Comparison of ENCODE assay signal across 33 mouse cellular contexts in the genomic region with DNA sequence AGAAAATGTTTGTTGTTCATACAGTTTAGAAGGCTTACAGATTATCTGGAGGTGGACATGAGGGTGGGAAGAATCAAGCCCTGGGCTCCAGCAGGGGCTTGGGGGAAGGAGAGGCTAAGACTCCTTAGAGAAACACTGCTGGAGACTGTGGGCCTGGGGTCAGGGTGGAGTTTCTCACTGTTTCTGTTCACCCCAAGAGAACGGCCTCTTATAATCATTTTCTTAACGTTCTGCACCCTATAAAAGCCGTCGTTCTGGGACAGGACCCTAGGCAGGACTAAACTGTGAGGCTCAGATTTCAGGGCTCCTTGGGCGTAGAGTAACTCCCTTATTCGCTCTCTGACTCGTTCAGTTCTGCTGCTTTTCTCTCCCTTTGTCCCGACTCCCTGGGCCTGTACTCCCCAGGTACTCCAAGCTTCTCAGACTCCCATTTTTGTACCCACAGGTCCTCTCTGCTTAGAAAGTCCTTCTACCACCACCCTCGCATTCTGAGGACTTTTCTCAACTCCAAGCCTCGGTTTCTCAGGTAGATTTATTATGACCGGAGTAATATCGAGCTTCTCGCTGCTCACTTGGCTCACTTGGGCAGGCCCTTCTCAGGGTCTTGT. TPM values are rescaled to one million over a fixed set of nuclear protein-coding genes. Genes with fewer than 3 reads are reported as not detected.
DNase-seq lines count a peak whose midpoint lies in the region; ATAC-seq and TF ChIP-seq lines count a peak whose summit lies in the region.
"Had no signal": no experiment of that assay in that cellular context is flagged by ENCODE, and none has a peak within 500 bp of the region (broad histone marks: within the 10 kb centered on the region; RNA-seq: fewer than 3 reads in every experiment).

No protein-coding gene starts in this region.

- H3K27me3 ChIP-seq in midbrain, embryonic 10.5 days (ENCODE audit: low read depth, poor library complexity, severe bottlenecking) = peaks cover 98% of the 10 kb centered on the region
- H3K27me3 ChIP-seq in midbrain, embryonic 16.5 days (ENCODE audit: control insufficient read depth, insufficient read depth, low read depth, low read length) = peaks cover 54% of the 10 kb centered on the region
- peaks cover 28% of the 10 kb centered on the region for H3K27me3 ChIP-seq in forebrain, embryonic 15.5 days
- H3K27me3 ChIP-seq: CH12.LX, Patski had no signal

- no peak for TF ChIP-seq CTCF in lung, adult 2 months (IDR thresholded peaks at IDR 0.05; ENCODE audit: insufficient read depth, low read length)

- peak; percentile 40 for DNase-seq in midbrain, embryonic 10.5 days (ENCODE audit: low spot score)
- DNase-seq in embryo, embryonic 10 days (ENCODE audit: low spot score) = peak; percentile 14
- peak; percentile 30 for DNase-seq in embryo, embryonic 9.5 days (ENCODE audit: extremely low spot score)
- no peak for DNase-seq in adrenal gland, adult 18-20 months (ENCODE audit: low spot score in 2 of 2)
- DNase-seq in lung, adult 2 months = no peak
- no peak for DNase-seq in thymus, postnatal 14 days
- DNase-seq: adrenal gland, adult 2 months; B cell, adult 2 months; cerebellum, adult 2 months; cerebellum, postnatal 36 days; gastrocnemius, postnatal 10 days; heart, postnatal 36 days; kidney, postnatal 25 days; lung, adult 18-20 months; lung, postnatal 14 days; right cerebral cortex, postnatal 14 days; spleen, adult 18-20 months had no signal

- WGBS in midbrain, embryonic 10.5 days = 3% methylated on average over 13 of the region's 13 CpGs
- 3% methylated on average over 13 of the region's 13 CpGs for WGBS in midbrain, embryonic 16.5 days
- 11% methylated on average over 13 of the region's 13 CpGs for WGBS in forebrain, embryonic 15.5 days
- 14% methylated on average over 13 of the region's 13 CpGs for WGBS in lung, adult 2 months

- H3K4me2 ChIP-seq in midbrain, embryonic 16.5 days (ENCODE audit: low read length) = no peak overlapping the region
- H3K4me2 ChIP-seq in forebrain, embryonic 15.5 days (replicated peaks) = 0 out of 2 replicates have a peak overlapping the region, but pooled peaks have one; percentile 4
- H3K4me2 ChIP-seq: embryonic facial prominence, embryonic 13.5 days; heart, embryonic 15.5 days; hindbrain, embryonic 15.5 days; limb, embryonic 12.5 days; liver, embryonic 11.5 days; midbrain, embryonic 15.5 days had no signal

- no peaks in the 10 kb centered on the region for H3K9me3 ChIP-seq in midbrain, embryonic 10.5 days (replicated peaks)
- H3K9me3 ChIP-seq in midbrain, embryonic 16.5 days (replicated peaks; ENCODE audit: control insufficient read depth, low read length, poor library complexity, severe bottlenecking) = no peaks in the 10 kb centered on the region; the same call in 1 of the 2 replicates
- H3K9me3 ChIP-seq in forebrain, embryonic 15.5 days = no peaks in the 10 kb centered on the region
- H3K9me3 ChIP-seq: embryonic facial prominence, embryonic 13.5 days; heart, embryonic 15.5 days; hindbrain, embryonic 15.5 days; limb, embryonic 12.5 days; midbrain, embryonic 15.5 days had no signal

- no peak overlapping the region for H3K27ac ChIP-seq in midbrain, embryonic 10.5 days (replicated peaks)
- no peak overlapping the region for H3K27ac ChIP-seq in midbrain, embryonic 16.5 days (ENCODE audit: low read length)
- H3K27ac ChIP-seq in forebrain, embryonic 15.5 days (replicated peaks) = 0 out of 2 replicates have a peak overlapping the region, but pooled peaks have one; percentile 68
- H3K27ac ChIP-seq: embryonic facial prominence, embryonic 13.5 days; heart, embryonic 15.5 days; hindbrain, embryonic 15.5 days; layer of hippocampus, adult 2 months; limb, embryonic 12.5 days; midbrain, embryonic 15.5 days had no signal

- H3K4me1 ChIP-seq in midbrain, embryonic 10.5 days = peaks cover 36% of the 10 kb centered on the region
- H3K4me1 ChIP-seq in midbrain, embryonic 16.5 days (ENCODE audit: control insufficient read depth, insufficient read depth, low read length) = peaks cover 6% of the 10 kb centered on the region
- peaks cover 35% of the 10 kb centered on the region for H3K4me1 ChIP-seq in forebrain, embryonic 15.5 days
- H3K4me1 ChIP-seq in lung, adult 2 months (ENCODE audit: control insufficient read depth, insufficient read depth, low read length) = peaks cover 2% of the 10 kb centered on the region; the same call in 1 of the 2 replicates

- peaks cover 6% of the 10 kb centered on the region for H3K36me3 ChIP-seq in midbrain, embryonic 10.5 days
- no peaks in the 10 kb centered on the region for H3K36me3 ChIP-seq in midbrain, embryonic 16.5 days (ENCODE audit: control insufficient read depth, insufficient read depth, low read length)
- no peaks in the 10 kb centered on the region for H3K36me3 ChIP-seq in forebrain, embryonic 15.5 days
- H3K36me3 ChIP-seq: embryonic facial prominence, embryonic 13.5 days; heart, embryonic 15.5 days; hindbrain, embryonic 15.5 days; limb, embryonic 12.5 days; midbrain, embryonic 15.5 days had no signal

- H3K9ac ChIP-seq in midbrain, embryonic 16.5 days (ENCODE audit: low read depth, low read length) = no peak overlapping the region
- no peak overlapping the region for H3K9ac ChIP-seq in forebrain, embryonic 15.5 days (replicated peaks)
- H3K9ac ChIP-seq: embryonic facial prominence, embryonic 13.5 days; heart, embryonic 15.5 days; hindbrain, embryonic 15.5 days; limb, embryonic 12.5 days; midbrain, embryonic 15.5 days had no signal

- ATAC-seq in midbrain, embryonic 16.5 days = no peak
- no peak for ATAC-seq in forebrain, embryonic 15.5 days (replicated peaks)
- ATAC-seq: midbrain, embryonic 15.5 days; Patski had no signal

- TF ChIP-seq POLR2A in lung, adult 2 months (IDR thresholded peaks at IDR 0.05; ENCODE audit: borderline replicate concordance, extremely low read depth, low read depth, low read length) = no peak

- H3K4me3 ChIP-seq in midbrain, embryonic 10.5 days = no peak overlapping the region
- no peak overlapping the region for H3K4me3 ChIP-seq in midbrain, embryonic 16.5 days (ENCODE audit: low read depth, low read length)
- H3K4me3 ChIP-seq in forebrain, embryonic 15.5 days = no peak overlapping the region
- no peak overlapping the region for H3K4me3 ChIP-seq in lung, adult 2 months (replicated peaks; ENCODE audit: extremely low read depth, low read depth, low read length)
- H3K4me3 ChIP-seq: embryonic facial prominence, embryonic 13.5 days; erythroblast, embryonic 14.5 days; heart, embryonic 15.5 days; hindbrain, embryonic 15.5 days; layer of hippocampus, adult 2 months; limb, embryonic 12.5 days; midbrain, embryonic 15.5 days had no signal

RNA-seq across cellular contexts. Expression of a gene that starts 9.0 kb away (rescaled TPM):
- polyA plus RNA-seq in midbrain, embryonic 10.5 days (2016; fragmentation: Nextera tagmentation; extraction: Ambion mirVana) = 2.3 and 2.4 TPM in 2 replicates
- polyA plus RNA-seq in midbrain, embryonic 16.5 days (2015; fragmentation: Nextera tagmentation; extraction: Ambion mirVana) = 0.44 and 0.67 TPM in 2 replicates
- polyA plus RNA-seq in forebrain, embryonic 15.5 days (2015; fragmentation: Nextera tagmentation; extraction: Ambion mirVana) = 3.2 and 4.4 TPM in 2 replicates
- under 1 TPM; 0.10 to 0.17 TPM for total RNA-seq in adrenal gland, adult 18-20 months (2021)
- polyA plus RNA-seq in lung, adult 2 months (2012; rRNA removed) = 0.43 and 0.52 TPM in 2 replicates
- total RNA-seq: adrenal gland, adult 2 months; megakaryocyte progenitor cell, adult 5-6 weeks; neutrophil, adult 5-6 weeks had no signal
- polyA plus RNA-seq: heart, embryonic 15.5 days; intestine, postnatal 0 days; thymus, postnatal 0 days had no signal

Comparison
In these comparisons a context has a peak if more than half of its experiments do, and no peak if none do; other contexts are left out.
1. DNase-seq: peak in midbrain, embryonic 10.5 days (single experiment), embryo, embryonic 10 days (single experiment) and embryo, embryonic 9.5 days (single experiment); none in adrenal gland, adult 18-20 months (0 of 2), lung, adult 2 months (single experiment) and thymus, postnatal 14 days (single experiment).